Mouse (Mus musculus) cerebellum, adult 2 months (tissue): ENCODE data around the gene Zbtb8os.

Experiments used
- CTCF ChIP-seq: fragments of 200-500 bp; IDR thresholded peaks from 2 replicates; pipeline ENCODE4 v1.5.1; 2011; ENCODE audit warnings: low read depth, mild to moderate bottlenecking, control low read depth, low read length, moderate library complexity, borderline replicate concordance; ENCODE audit not compliant: insufficient read depth
- POLR2A ChIP-seq: fragments of 200-500 bp; IDR thresholded peaks from 2 replicates; pipeline ENCODE4 v1.6.1; 2011; ENCODE audit warnings: low read length, control low read depth, borderline replicate concordance; ENCODE audit not compliant: insufficient read depth

DNA sequence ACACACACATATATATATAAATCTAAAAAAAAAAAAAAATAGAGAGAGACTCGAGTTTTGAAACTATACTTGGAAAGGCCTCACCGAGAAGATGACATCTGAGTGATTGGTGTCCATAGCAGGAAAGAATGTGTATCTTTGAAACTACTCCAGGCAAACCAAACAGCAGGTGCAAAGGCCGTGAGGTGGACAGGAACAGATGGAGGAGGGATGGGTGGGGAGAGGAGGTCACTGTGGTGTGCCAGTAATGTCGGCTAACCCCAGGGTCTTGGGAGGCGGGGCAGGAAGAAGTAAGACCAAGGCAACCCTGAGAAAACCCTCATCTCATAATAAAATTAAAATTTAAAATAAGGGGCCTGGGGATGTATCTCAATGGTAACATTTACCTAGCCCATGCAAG lies 40.3 kb downstream of the Zbtb8os start:
- TF ChIP-seq CTCF (no peak), POLR2A (no peak)
